Mouse (Mus musculus): ENCODE measurements around the gene Mcu.

DNA sequence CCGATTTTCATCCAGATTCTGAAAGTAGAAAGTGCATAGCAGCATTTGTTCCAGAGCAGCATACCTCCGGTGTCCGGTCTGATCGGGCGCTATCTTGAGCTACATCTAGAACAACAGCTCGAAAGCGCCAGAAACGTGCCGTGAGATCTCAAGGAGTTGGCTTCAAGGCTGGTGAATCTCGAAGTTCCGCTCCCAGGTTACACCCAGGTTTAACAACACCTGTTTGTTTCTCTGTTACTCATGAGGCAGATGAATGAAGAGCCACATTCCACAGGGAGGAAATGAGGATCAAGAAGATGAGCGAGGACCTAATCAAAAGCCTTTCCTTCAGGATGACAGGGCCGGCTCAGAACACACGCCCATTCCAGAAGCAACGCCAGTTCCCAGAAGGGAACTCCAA lies 29.7 kb downstream of the Mcu start:
- no peak for TF ChIP-seq MAFK (IDR thresholded peaks at IDR 0.05; ENCODE audit: insufficient read depth, low read depth, low read length)
- TF ChIP-seq HCFC1 (IDR thresholded peaks at IDR 0.05; ENCODE audit: borderline replicate concordance, insufficient read depth, low read length), result no peak
- TF ChIP-seq ZNF384 (IDR thresholded peaks at IDR 0.05; ENCODE audit: low read depth, low read length), result no peak

All from ES-E14 (cell line).